Mouse (Mus musculus): Measurements from ENCODE around the gene Styk1.

DNA sequence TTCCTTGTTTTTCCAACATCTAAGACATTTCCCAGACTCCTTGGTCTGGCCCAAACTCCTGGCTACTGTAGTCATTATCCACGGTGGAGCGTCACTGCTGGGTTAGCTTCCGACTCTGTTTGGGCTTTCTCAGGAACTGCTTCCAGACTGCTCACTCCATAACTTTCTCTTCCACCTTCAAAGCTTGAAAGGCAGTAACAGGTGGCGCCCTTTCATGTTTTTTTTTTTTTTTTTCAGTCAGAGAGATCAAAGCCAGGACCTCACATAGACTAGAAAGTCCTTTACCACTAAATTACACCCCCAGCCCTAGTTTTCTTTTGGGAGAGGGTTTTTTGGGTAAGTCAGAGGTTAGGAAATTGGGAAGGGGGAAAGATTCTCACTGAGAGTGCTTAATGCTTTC, 1.5 kb upstream of the Styk1 start:
- TF ChIP-seq POLR2A (IDR thresholded peaks at IDR 0.05; ENCODE audit: borderline replicate concordance, extremely low read depth, insufficient read depth, insufficient read length, poor library complexity, severe bottlenecking) (no peak), CTCF (IDR thresholded peaks at IDR 0.05; ENCODE audit: borderline replicate concordance, extremely low read depth, insufficient read depth, insufficient read length) (no peak)

Measured in brain, embryonic 14.5 days (tissue).